Mouse (Mus musculus): Measurements from ENCODE around the gene Cenpk.
"Not testable (repeated sequence)": the region's sequence is repeated elsewhere in the genome, so short reads cannot be mapped to it uniquely, and the experiment has no call there.

Gene Cenpk

DNA sequence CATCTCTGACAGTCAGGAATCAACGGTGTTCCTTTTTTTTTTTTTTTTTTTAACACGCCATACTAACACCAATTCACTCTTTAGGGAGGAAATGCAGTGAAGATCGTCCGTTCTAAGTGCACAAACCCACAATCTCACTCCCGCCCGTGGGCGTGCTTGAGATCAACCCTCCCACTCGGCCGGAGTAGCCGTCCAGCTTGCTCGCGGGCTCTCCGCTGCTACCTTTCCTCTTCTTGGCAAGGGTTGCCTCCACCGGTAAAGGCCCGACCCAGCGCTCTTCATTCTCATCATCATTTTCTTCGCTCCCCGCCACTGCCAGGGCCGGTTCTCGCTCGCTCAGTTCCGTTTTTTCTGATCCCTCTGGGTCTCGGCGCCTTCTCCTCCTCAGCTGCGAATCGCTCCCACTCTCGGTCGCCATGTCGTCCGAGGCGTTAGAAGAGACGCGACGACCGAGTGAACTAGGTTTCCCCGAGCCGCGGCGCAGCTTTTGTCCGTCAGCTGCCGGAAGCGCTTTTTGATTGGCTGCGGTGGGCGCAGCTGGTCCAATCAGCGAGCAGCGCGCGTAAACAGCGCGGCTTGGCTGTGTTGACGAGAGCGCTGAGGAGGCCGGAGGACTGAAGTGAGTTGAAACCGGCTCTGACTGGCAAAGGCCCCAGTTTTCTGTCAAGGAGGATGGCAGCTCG lies at the start of gene Cenpk, which contains the start of gene Ppwd1:
Gene Cenpk, plus strand, starts transcription at position 228 of the 683 bp plus-strand sequence.
Gene Ppwd1, minus strand, starts transcription at position 460 of the 683 bp plus-strand sequence.
- DNase-seq (ENCODE audit: low spot score in 2 of 2) = peak; percentile 94 to 95

DNA sequence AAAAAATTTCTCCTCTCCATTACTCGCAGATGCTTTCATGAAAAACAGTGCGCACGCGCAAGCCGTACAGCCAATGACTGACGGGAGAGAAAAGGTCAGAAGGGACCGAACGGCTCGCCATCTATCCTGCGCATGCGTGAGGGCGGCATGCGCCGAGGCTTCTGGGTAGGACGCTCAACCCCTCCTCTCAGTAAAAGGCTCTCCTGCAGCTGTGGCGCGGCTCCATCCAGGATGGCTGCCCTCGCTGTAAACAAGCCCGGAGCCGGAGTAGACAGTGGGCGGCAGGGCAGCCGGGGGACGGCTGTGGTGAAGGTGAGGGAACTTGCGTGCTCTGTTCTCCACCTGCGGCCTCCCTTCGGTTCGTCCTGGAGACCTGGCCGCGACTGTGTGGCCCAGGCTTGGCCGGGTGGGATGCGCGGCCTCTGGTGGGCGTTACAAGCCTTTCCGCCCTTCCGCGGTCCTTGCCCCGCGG lies 49.7 kb upstream of the Cenpk start, which contains the start of gene Trim23:
Gene Trim23, plus strand, starts transcription at position 148 of the 472 bp plus-strand sequence.
- DNase-seq (ENCODE audit: low spot score in 2 of 2) = peak; percentile 95 to 98

DNA sequence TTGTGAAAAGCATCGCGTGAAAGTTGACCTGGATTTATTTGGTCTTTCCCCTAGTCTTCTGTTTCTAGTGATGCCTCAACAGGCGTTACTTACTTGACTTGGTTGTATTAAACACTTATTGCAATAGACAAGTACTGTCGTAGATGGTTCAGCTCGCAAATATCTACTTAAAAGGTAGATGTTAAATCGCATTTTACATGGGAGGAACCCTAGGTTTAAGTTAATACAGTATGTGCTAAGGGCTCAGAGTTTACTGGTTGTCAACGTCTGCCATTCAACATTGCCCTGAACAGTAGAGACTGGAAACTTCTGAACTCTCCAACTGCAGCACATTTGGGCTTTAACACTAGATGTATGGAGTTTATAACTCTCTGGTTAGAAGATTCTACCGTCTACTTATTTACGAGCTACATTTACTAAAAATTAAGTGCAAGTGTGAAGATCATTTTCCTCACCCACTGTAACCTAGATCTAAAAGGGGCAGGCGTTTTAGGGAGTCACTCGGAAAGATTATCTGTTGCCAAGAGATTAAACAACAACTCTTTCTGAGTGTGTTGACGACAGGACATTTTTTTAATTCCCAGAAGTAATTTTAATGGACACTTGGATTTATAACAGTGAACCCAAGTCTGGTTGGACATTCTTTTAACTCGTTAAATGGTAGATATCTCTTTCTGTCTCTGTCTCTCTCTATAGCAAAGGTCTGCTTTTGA lies 49.1 kb upstream of the Cenpk start:
- no peak for DNase-seq (ENCODE audit: low spot score in 2 of 2)

DNA sequence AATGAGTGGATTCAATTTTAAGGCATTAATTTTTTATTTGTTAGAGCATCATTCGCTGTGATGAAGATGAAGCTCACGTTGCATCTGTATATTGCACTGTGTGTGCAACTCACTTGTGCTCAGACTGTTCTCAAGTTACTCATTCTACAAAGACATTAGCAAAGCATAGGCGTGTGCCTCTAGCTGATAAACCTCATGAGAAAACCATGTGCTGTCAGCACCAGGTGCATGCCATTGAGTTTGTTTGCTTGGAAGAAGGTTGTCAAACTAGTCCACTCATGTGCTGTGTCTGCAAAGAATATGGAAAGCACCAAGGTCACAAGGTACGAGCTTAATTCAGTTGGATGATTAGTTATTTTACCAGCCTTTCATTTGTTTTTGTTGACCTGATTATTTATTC lies 41.1 kb upstream of the Cenpk start:
- no peak for DNase-seq (ENCODE audit: low spot score in 2 of 2)

DNA sequence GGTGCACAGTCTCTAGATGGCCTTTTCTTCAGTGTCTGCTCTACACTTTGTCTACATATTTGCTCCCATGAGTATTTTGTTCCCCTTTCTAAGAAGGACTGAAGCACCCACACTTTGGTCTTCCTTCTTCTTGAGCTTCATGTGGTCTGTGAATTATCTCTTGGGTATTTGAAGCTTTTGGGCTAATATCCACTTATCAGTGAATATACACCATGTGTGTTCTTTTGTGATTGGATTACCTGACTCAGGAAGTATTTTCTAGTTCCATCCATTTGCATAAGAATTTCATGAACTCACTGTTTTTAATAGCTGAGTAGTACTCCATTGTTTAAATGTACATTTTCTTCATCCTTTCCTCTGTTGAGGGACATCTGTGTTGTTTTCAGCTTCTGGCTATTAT lies 32.5 kb upstream of the Cenpk start:
- DNase-seq (ENCODE audit: low spot score in 2 of 2) = not testable (repeated sequence)

DNA sequence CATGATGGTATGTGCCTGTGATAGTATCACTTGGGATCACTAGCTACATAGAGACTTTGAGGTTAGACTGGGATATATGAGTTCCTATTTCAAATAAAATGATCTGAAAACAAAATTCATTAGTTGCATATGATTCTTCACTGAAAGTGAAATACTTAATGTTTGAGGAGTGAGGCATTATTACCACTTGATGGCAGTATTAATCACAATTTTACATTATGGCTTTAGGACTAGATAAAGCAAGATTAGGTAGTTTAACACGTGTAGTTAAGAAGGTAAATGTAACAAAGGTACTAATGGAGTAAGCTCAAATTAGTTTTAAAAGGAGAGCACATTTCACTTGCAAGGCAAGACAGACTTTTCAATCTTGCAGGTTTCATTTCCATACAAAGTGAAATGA lies 24.1 kb upstream of the Cenpk start:
- DNase-seq (ENCODE audit: low spot score in 2 of 2) = no peak

DNA sequence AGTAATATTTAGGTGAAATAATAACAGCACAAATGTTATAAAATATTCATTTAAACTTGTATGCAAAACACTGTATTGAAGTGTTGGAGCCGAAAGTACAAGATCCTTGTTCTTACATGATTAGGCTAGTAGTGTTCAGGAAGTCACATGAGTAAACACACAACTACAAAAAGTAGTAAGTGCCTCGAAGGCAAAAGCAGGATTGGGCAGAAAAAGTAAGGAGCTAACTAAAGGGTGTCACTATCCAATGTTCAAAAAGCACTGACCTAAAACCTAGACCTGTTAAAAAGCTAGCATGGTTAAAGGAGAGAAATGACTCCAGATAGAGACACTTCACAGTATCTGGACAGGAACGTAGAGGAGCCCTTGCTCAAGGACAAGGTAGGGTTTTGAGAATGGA lies 933 bp upstream of the Cenpk start:
- no peak for DNase-seq (ENCODE audit: low spot score in 2 of 2)

DNA sequence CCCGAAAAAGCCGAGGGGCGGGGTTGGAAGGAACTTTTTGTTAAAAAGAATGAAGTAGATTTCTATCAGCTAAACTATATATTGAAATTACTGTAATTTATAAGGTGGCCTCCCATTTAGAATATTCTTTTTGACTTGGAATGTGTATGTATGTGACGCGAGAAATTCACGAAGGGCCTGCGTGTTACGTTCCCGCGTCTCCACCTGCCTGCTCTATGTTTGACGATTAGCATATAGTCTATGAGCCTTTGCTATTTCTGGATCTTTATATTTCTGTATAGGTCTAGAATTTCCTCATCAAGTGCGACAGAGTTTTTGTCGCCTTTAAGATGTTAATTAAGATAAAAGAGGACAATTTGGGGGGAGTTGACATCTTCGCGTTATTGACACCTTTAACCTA lies 770 bp downstream of the Cenpk start:
- DNase-seq (ENCODE audit: low spot score in 2 of 2) = no peak

DNA sequence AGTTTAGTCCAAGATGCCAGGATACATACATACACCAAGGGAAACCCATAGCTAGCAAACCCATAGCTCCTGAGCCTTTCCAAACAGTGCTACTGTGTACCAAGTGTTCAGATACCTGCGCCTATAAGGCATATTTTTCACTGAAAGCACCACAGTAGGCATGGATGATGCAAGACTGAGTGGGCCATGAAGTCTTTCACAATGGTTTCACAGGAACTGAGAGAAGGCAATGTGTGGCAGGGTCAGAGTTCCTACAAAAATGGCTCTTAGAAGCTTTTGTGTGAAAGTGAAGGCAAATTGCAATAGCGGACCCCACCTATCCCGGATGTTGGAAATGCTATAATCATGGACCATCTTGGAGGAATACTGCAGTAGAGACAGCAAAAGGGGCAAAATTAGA lies 30.6 kb downstream of the Cenpk start:
- DNase-seq (ENCODE audit: low spot score in 2 of 2) = no peak

DNA sequence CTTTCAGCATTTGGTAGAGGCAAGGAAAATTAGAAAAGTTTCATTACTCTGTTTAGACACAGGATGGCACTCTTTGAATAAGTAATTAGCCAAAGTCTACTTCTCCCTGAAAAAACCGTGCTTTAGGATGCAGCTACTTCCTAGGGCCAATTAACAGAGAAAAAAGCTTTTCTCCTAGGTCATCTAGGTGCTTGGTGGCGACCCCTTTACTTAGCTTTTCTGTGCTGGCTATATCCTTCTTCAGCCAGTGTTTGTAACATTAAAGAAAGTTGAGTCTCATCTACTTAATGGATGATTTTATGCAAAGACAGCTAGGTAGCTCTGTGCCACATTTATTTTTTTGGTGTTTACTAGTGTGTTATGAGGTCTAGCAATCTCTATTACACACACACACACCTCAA lies 56.6 kb downstream of the Cenpk start:
- DNase-seq (ENCODE audit: low spot score in 2 of 2) = no peak

DNA sequence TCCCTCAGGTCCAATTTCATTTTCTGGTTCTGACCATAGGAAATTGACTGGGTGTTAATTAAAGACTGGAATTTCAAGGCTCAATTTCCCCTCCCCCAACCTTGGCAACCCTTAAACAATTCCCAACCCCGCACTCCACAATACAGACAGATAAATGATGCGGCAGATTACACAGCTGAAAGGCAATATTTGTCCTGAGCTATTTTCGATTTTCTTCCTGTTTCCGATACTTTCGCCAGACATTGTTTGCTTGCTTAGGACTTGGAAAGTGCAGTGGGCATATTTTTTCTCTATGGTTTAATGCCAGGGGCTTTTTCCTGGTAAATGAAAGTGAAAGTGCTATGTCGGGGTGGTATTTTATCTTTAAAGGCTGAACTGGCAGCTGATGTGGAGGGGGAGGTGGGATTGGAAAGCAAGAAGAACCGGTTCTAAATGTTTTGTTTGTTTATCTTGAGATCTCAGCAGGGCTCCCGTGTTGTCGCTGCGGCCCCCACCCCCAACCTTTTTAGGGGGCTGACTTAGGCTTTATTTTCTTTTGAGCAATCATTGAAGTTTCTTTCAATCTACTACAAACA lies 57.4 kb downstream of the Cenpk start:
- peak in 1 of 2 experiments; percentile 20 for DNase-seq (ENCODE audit: low spot score in 2 of 2)

DNA sequence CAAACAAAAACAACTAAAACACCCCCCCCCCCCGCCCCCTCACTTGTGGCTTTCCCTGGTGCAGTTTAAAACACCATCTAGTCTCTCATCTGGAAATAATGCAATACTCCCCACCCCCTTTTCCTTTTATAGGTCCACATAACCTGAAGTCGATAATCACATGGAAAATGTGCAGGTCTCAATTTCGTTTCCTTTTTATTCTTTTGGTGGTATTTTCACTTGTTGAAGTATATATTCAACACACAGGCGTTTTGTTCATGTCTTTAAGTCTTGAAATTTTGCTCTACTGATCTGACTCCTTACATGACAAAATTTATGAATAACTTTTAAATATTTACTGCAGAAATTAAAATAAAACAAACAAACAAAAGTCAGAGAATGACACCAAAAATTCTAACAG lies 57.9 kb downstream of the Cenpk start:
- no peak for DNase-seq (ENCODE audit: low spot score in 2 of 2)

DNA sequence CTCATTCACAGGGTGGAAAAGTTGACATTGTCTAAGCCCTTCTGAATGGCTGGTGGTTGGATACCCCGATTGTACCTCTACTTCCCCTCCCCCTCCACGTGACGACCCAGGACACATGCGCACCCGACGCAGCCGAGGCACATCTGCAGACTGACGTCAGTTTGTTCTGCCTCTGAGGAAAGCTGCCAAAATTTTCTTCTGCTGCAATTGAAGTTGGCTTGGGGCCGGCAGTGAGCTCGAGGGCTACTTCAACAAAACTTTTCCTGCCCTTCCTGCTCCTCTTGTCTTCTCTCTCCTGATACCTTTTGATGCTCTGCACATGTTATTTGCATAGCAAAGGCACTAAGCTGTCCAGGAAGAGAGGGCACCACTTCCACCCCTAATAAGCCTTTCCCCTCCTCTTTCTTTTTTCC lies 58.5 kb downstream of the Cenpk start:
- DNase-seq (ENCODE audit: low spot score in 2 of 2) = peak; percentile 85 to 89

DNA sequence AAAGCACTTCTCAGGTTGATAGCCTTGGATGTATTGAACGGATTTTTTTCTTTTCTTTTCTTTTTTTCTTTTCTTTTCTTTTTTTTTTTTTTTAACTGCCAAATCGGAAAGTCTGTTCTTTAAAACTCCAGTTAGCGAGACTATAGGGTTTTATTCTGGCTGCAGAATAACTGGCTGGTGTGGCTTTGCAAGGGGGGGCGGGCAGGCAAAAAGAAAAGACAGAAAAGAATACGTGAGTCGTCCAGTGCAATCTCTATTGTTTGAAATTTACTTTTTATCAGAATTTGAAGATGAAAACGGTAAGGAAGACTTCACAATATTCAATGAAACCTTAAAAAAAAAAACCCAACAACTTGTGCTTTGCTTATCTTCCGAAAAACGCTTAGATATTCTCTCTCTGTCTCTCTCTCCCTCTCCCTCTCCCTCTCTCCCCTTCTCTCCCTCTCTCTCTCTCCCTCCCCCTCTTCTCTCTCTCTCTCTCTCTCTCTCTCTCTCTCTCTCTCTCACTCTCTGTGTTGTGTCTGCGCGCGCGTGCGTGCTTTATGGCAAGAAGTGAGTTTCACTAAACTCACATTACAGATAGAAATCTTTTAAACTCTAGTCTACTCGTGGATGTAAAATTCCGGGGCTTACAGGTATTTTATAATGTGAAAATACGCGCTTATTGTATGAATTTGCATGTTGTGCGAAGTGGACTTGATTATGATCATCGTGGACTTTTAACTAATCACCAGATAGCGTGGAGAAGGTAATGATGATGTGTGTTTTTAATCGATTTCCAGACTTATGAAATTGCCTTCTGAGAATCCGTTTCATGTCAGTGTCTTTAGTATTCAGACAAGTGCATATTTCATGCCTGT lies 59.2 kb downstream of the Cenpk start, which contains the start of gene Adamts6:
Gene Adamts6, plus strand, starts transcription at position 470 of the 860 bp plus-strand sequence.
- DNase-seq (ENCODE audit: low spot score in 2 of 2) = no peak

DNA sequence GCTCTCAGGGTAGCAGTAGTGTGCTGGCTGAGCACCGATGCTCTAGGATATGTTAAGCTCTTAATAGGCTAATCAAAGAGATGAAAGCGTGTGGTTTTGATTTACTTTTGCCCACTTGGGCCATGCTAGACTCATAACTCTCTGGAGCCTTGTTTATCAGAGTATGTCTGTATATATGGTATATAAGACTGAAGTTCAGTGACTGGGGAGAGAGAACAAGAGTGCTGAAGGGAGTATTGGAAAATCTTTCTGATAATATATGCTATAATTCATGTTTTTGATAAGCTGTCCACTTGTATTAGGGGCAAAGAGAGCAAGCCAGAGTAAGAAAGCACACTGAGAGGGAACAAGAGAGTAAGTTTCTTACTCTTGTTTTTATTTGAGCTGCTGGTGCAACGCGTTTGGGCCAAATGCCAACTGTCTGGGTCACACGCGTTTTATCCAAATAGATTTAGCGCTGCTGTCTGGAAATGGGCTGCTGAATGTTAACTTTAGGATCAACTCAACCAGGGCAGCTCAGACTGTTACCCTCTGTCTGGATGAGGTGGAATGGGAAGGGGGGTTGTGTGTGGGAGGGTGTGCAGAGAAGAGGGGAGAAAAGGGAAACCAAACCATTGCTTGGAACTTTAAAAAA lies 59.9 kb downstream of the Cenpk start:
- peak; percentile 53 to 73 for DNase-seq (ENCODE audit: low spot score in 2 of 2)

DNA sequence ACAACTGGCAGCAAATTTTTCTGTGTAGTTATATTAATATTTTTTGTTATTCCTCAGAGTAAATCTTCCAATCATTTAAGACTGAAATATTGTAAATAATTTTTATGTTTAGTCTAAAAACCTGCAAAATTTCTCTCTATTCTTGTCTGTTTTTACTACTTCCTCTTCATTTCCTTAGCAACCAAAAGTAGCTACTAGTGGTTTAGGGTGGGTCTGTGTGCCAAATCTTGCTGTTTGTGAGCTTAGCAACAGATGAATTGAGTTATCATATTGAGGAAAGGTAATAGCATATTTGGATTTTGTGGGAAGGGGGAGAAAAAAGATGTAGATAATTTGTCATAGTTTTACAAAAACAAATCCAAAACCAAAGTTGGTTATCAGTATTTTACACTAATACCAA lies 60.8 kb downstream of the Cenpk start:
- DNase-seq (ENCODE audit: low spot score in 2 of 2) = no peak

DNA sequence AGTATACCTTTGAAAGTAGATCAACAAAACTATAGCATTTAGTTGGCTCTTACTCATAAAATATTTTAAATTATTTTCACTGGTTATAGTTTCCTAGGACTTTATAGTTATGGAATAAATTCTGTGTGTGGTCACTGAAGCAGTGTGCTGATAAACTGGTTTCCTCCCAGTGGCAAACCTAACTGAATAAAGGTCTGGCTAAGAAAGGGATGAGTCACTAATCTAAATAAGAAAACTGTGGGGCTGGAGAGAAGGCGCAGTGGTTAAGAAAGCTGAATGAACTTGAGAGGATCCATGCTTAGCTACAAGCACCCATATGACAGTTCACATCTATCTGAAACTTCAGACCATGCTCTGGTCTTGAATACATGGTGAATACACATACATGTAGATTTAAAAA lies 67.1 kb downstream of the Cenpk start:
- DNase-seq (ENCODE audit: low spot score in 2 of 2) = no peak
